Mouse (Mus musculus): ENCODE data around the gene Nprl3. TPM values are rescaled to one million over a fixed set of nuclear protein-coding genes. Genes with fewer than 3 reads are reported as not detected.
A peak's percentile ranks its signal among the peaks of the same experiment; 100 is the strongest.

Gene Nprl3
- polyA plus RNA-seq (2012; rRNA removed) (88.8 and 114 TPM in 2 replicates), polyA plus RNA-seq (2014; fragmentation: Nextera tagmentation; extraction: Ambion mirVana) (29.4 and 30.9 TPM in 2 replicates)

GRCm38 (mm10) chr11:32267188-32267884, at the start of gene Nprl3:
Gene Nprl3, minus strand, starts transcription at chr11:32267707.
- Histone ChIP-seq H3K9ac (ENCODE audit: low read depth, low read length, severe bottlenecking) (peak within 1 kb of the TSS; percentile 96), H3K27me3 (ENCODE audit: control insufficient read depth, insufficient read depth, low read length) (no peaks in the 10 kb centered on the region), H3K4me1 (ENCODE audit: control insufficient read depth, insufficient read depth, low read length) (0 out of 2 replicates have a peak, but pooled peaks cover 4% of the 10 kb centered on the region), H3K4me2 (replicated peaks; ENCODE audit: low read depth, low read length, severe bottlenecking) (peak within 1 kb of the TSS; percentile 69), H3K27ac (replicated peaks; ENCODE audit: low read depth, low read length) (peak within 1 kb of the TSS; percentile 92), H3K36me3 (ENCODE audit: control insufficient read depth, insufficient read depth, low read length) (peaks cover 6% of the 10 kb centered on the region; the same call in 1 of the 2 replicates), H3K4me3 (replicated peaks; ENCODE audit: low read length) (peak within 1 kb of the TSS; percentile 80), H3K9me3 (ENCODE audit: control insufficient read depth, low read length) (no peaks in the 10 kb centered on the region)
- under 1% methylated on average over 52 of the region's 54 CpGs for WGBS
- peak; percentile 92 for TF ChIP-seq POLR2A (IDR thresholded peaks at IDR 0.05; ENCODE audit: borderline replicate concordance, extremely low read depth, insufficient read depth, insufficient read length)
- DNase-seq (ENCODE audit: low spot score) (peak; percentile 95), ATAC-seq (ENCODE audit: low FRiP score, low read depth) (peak; percentile 99)

GRCm38 (mm10) chr11:32316009-32316408, 48.5 kb upstream of the Nprl3 start:
- no peak overlapping the region for H3K27ac ChIP-seq (replicated peaks; ENCODE audit: low read depth, low read length)
- H3K4me2 ChIP-seq (replicated peaks; ENCODE audit: low read depth, low read length, severe bottlenecking) = no peak overlapping the region
- ATAC-seq (ENCODE audit: low FRiP score, low read depth) (no peak), DNase-seq (ENCODE audit: low spot score) (no peak)
- no peaks in the 10 kb centered on the region for H3K4me1 ChIP-seq (ENCODE audit: control insufficient read depth, insufficient read depth, low read length)
- H3K9ac ChIP-seq (ENCODE audit: low read depth, low read length, severe bottlenecking) = no peak overlapping the region
- TF ChIP-seq POLR2A (IDR thresholded peaks at IDR 0.05; ENCODE audit: borderline replicate concordance, extremely low read depth, insufficient read depth, insufficient read length) = no peak
- WGBS = 80% methylated on average over 3 of the region's 3 CpGs
- H3K4me3 ChIP-seq (replicated peaks; ENCODE audit: low read length) = no peak overlapping the region
- no peaks in the 10 kb centered on the region for H3K36me3 ChIP-seq (ENCODE audit: control insufficient read depth, insufficient read depth, low read length)
- H3K9me3 ChIP-seq (ENCODE audit: control insufficient read depth, low read length) = no peaks in the 10 kb centered on the region
- H3K27me3 ChIP-seq (ENCODE audit: control insufficient read depth, insufficient read depth, low read length) = no peaks in the 10 kb centered on the region

GRCm38 (mm10) chr11:32309928-32310327, 42.4 kb upstream of the Nprl3 start:
- no peak for TF ChIP-seq POLR2A (IDR thresholded peaks at IDR 0.05; ENCODE audit: borderline replicate concordance, extremely low read depth, insufficient read depth, insufficient read length)
- WGBS = 80% methylated on average over 3 of the region's 3 CpGs
- no peaks in the 10 kb centered on the region for H3K27me3 ChIP-seq (ENCODE audit: control insufficient read depth, insufficient read depth, low read length)
- no peak overlapping the region for H3K9ac ChIP-seq (ENCODE audit: low read depth, low read length, severe bottlenecking)
- no peaks in the 10 kb centered on the region for H3K4me1 ChIP-seq (ENCODE audit: control insufficient read depth, insufficient read depth, low read length)
- H3K4me3 ChIP-seq (replicated peaks; ENCODE audit: low read length) = no peak overlapping the region
- H3K27ac ChIP-seq (replicated peaks; ENCODE audit: low read depth, low read length) = no peak overlapping the region
- ATAC-seq (ENCODE audit: low FRiP score, low read depth) (no peak), DNase-seq (ENCODE audit: low spot score) (no peak)
- H3K9me3 ChIP-seq (ENCODE audit: control insufficient read depth, low read length) = no peaks in the 10 kb centered on the region
- H3K4me2 ChIP-seq (replicated peaks; ENCODE audit: low read depth, low read length, severe bottlenecking) = no peak overlapping the region
- H3K36me3 ChIP-seq (ENCODE audit: control insufficient read depth, insufficient read depth, low read length) = no peaks in the 10 kb centered on the region

GRCm38 (mm10) chr11:32309446-32309845, 41.9 kb upstream of the Nprl3 start:
- Histone ChIP-seq H3K9ac (ENCODE audit: low read depth, low read length, severe bottlenecking) (no peak overlapping the region), H3K4me1 (ENCODE audit: control insufficient read depth, insufficient read depth, low read length) (no peaks in the 10 kb centered on the region), H3K27ac (replicated peaks; ENCODE audit: low read depth, low read length) (no peak overlapping the region), H3K27me3 (ENCODE audit: control insufficient read depth, insufficient read depth, low read length) (no peaks in the 10 kb centered on the region), H3K36me3 (ENCODE audit: control insufficient read depth, insufficient read depth, low read length) (no peaks in the 10 kb centered on the region), H3K9me3 (ENCODE audit: control insufficient read depth, low read length) (no peaks in the 10 kb centered on the region), H3K4me3 (replicated peaks; ENCODE audit: low read length) (no peak overlapping the region), H3K4me2 (replicated peaks; ENCODE audit: low read depth, low read length, severe bottlenecking) (no peak overlapping the region)
- TF ChIP-seq POLR2A (IDR thresholded peaks at IDR 0.05; ENCODE audit: borderline replicate concordance, extremely low read depth, insufficient read depth, insufficient read length) = no peak
- 53% methylated on average over 4 of the region's 4 CpGs for WGBS
- ATAC-seq (ENCODE audit: low FRiP score, low read depth) (no peak), DNase-seq (ENCODE audit: low spot score) (no peak)

GRCm38 (mm10) chr11:32307006-32307405, 39.5 kb upstream of the Nprl3 start:
- Histone ChIP-seq H3K9me3 (ENCODE audit: control insufficient read depth, low read length) (no peaks in the 10 kb centered on the region), H3K27me3 (ENCODE audit: control insufficient read depth, insufficient read depth, low read length) (no peaks in the 10 kb centered on the region), H3K4me1 (ENCODE audit: control insufficient read depth, insufficient read depth, low read length) (no peaks in the 10 kb centered on the region), H3K4me2 (replicated peaks; ENCODE audit: low read depth, low read length, severe bottlenecking) (no peak overlapping the region), H3K9ac (ENCODE audit: low read depth, low read length, severe bottlenecking) (no peak overlapping the region), H3K36me3 (ENCODE audit: control insufficient read depth, insufficient read depth, low read length) (no peaks in the 10 kb centered on the region), H3K27ac (replicated peaks; ENCODE audit: low read depth, low read length) (no peak overlapping the region), H3K4me3 (replicated peaks; ENCODE audit: low read length) (no peak overlapping the region)
- 83% methylated on average over 1 of the region's 1 CpGs for WGBS
- DNase-seq (ENCODE audit: low spot score) = no peak
- TF ChIP-seq POLR2A (IDR thresholded peaks at IDR 0.05; ENCODE audit: borderline replicate concordance, extremely low read depth, insufficient read depth, insufficient read length) = no peak
- ATAC-seq (ENCODE audit: low FRiP score, low read depth) = no peak
